Mouse (Mus musculus): ENCODE measurements around the gene Sox12.

Gene Sox12

DNA sequence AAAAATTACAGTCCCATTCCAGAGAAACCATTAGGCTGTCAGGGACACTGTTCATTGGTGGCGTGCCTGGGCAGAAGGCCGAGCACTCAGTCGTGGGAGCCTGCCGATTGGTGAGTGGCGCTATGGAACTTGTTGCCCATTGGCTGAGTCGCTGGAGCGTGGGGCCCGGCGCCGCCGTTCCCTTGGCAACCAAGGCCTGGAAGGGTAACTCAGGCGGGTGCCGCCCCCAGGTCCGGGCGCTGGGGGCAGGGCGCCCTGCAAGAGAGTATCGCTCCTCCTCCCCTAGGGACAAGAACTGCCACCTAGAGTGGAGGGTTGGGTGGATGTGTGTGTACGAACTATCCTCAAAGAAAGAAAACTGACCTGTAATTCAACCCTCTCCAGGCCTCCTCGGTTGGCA lies 8.3 kb upstream of the Sox12 start:
- peak; percentile 99 for DNase-seq (ENCODE audit: low read depth, low spot score)

DNA sequence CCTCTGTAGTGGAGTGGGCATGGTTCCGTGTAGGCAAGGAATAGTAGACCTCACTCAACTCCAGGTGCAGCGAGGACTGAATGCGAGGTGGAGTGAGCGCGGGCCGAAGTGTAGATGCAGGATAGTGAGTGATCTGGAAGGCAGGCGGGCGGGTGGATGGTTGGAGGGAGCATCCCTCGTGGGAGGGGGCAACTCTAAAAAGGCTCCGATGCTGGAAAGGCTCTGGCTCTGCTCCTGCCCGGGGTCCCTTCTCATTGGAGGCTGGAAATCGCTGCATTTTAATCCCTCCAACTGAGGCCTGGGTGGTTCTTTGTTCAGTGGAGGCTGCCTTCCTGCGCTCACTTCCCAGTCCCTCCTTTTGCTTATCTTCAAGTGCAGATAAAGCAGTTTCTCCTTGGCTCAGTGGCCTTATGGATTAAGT lies 1.3 kb upstream of the Sox12 start:
- DNase-seq (ENCODE audit: low read depth, low spot score): no peak

DNA sequence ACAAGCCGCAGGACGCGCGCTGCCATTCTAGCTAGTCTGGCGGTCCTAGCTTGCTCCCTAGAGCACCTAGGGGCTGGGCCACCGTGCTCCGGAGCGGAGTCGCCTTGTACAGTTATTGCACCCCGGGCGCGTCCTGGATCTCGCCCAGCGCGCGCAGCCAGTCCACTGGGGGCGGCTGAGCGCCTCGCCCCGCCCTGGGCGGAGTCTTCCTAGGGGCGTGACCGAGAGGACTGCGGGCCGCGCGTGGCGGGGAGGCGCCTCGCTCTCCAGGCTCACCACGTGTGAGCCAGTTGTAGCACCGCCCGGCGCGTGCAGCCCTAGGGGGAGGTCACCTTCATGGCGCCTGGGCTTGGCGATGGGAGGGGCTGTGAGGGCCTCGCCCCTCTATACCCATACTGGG lies 828 bp upstream of the Sox12 start:
- DNase-seq (ENCODE audit: low read depth, low spot score): peak; percentile 99

DNA sequence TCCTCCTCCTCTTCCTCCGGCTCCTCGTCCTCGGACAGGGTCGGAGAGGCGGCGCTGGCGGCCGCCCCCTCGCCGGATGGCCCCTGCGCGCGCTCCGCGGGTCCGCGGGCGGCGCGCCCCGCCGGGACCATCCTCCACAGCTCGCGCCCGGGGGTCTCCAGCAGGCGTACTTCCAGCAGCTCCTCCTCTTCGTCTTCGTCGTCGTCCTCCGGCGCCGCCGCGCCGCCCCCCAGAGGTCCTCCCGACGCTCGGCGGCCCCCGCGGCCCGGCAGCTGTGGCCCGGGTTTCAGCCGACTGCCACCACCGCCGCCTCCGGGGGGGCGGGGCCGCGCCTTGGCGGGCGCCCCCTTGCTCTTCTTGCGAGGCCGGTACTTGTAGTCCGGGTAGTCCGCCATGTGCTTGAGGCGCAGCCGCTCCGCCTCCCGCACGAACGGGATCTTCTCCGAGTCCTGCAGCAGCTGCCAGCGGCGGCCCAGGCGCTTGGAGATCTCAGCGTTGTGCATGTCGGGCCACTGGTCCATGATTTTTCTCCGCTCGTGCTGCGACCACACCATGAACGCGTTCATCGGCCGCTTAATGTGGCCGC lies 766 bp downstream of the Sox12 start:
- DNase-seq (ENCODE audit: low read depth, low spot score): peak; percentile 81

DNA sequence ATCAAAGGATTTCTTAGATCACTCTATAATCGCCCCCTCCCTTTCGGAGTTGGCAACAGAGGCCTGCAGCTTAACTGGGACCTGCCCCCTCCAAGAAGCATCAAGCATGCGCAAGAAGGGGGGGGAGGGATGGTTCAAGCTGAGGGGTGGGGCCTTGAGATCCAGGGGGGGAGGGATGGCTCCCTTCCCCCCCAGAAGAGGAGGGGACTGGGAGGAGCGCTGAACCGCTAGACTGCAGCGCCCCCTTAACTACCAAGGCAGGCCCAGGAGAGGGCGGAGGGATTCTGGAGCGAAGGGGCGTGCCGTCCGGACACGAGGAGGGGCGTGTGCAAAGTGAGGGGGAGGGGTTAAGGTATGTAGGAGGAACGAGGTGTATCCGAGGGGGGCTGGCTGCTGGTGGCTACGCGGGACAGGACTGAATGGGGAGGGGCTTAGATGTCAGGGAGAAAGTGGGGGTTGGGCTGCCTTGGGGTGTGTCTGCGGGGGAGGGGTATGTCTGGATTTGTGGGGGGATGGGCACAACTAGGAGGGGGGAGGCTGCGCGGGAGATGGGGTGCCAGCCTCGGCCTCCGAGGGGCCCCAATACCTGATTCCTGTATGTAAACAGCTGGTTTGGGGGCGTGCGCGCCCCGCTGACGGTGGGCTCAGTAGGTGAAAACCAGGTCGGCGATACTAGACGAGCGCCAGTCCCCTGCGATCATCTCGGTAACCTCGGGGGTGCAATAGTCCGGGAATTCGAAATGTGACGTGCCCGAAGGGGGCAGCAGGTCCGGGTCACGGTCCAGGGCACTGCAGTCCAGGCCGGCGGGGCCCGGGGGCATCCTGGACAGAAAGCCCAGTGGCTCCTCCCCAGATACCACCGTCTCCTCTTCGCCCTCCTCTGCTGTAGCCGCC lies 1.5 kb downstream of the Sox12 start:
- DNase-seq (ENCODE audit: low read depth, low spot score): peak; percentile 98

DNA sequence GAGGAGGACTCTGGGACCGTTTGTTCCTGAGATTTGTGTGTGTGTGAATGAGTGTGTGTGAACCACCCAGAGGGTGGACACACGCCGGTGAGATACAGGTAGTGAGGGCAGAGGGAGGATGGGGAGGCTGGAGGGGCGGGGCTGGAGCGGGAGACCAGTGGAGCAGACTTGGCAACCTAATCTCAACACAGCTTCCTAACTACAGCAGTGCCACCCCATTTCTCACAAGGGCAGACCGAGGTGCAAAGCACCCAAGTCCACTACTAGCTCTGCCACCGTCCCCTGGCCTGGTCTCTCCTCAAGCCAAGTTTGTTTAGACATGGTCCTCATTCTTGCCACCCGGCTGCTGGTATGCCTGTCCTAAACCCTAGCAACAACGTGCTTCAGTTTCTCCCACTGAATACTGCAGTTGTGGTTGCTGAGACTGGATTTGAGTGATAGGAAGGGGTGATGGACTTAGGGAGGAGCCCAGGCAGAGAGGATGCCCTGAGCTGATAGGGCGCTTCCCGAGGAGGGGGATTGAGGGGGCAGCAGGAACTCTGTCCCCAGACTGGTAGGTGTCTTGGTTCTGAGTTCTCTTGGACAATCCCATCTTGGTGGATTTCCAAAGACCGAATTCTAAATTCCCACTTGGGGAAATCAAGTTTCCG lies 2.5 kb downstream of the Sox12 start:
- DNase-seq (ENCODE audit: low read depth, low spot score): no peak

DNA sequence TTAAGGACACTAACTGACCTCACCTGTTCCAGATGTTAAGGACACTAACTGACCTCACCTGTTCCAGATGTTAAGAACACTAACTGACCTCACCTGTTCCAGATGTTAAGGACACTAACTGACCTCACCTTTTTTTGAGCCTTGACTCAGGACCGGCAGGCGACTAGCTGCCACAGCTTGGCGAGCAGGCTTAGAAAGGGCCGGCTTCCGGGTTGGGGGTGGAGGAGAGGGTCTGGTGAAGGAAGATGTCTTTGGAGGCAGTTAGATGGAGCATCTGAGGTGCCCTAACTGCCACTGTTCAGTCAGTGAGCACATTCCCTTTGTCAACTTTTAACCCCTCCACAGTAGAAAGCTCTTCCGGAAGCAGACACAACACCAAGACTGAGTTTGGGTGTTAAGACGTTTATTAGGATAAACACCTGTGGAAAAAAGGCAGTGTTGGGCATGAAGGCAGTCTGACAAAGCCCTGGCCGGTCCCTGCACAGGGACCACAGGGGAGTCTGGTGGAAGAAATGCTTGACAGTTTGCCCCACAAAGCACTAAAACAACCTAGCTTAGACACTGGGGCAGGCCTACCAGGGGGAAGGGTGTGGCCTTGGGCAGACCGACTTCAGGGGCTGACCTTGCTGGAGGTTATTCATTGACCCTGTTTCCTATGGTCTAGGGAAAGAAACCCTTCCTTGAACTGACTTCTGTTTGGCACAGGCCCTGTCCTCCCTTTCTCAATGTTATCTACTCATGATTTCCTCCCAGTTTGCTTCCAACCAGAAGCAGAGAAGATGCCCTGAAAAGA lies 4.4 kb downstream of the Sox12 start:
- DNase-seq (ENCODE audit: low read depth, low spot score): peak; percentile 44

DNA sequence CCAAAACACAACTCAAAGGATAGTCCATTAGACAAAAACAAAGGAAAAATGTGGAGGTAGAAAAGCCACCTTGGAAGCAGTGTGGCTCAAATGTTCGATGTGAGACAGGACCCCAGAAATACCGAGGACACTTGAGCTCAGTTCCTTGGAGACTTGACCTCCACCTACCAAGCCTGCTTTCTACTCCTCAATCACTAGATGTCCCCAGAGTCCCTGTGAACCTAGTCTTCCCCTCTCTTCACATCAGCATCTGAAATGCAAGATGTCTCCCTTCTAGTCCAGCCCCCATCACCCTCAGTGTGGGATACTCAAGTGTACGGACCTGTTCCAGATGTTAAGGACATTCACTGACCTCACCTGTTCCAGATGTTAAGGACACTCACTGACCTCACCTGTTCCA lies 5.1 kb downstream of the Sox12 start:
- DNase-seq (ENCODE audit: low read depth, low spot score): peak; percentile 84

DNA sequence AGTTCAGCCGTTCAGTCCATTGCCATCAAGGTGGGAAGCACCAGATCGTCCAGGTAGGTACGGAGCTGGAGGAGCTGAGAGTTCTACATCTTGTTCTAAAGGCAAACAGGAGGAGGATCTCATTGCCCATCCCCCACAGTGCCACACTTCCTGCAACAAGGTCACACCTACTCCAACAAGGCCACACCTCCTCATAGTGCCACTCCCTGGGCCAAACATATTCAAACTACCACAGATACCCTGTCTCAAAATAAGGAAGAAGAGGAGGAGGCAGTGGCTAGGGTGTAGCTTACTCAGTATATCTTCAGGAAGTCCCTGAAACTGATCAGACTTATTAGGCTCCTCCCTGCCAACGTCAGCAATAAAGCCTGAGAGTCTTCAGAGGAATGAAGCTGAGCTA lies 13.7 kb downstream of the Sox12 start:
- peak; percentile 65 for DNase-seq (ENCODE audit: low read depth, low spot score)

DNA sequence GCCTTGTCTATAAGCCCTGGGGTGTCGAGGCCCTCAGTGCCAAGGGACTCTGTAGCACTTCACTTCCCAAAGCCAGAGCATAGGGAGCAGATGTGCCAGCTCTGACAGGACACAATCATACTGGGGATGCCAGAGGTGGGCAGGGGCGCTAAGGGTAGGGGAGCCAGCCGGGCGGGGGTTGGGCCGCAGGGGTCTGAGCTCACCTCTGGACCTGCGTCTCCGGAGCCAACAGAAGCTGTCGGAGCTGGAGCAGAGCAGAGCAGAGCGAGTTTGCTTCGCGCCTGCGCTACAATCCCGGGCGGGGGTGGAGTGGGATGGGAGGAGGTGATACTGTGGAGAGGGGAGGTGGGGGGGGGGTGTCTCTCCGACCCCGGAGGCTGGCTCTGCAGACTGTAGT lies 21.5 kb downstream of the Sox12 start, which contains the start of gene Nrsn2:
Gene Nrsn2, minus strand, starts transcription at position 294 of the 397 bp plus-strand sequence.
- DNase-seq (ENCODE audit: low read depth, low spot score): no peak

DNA sequence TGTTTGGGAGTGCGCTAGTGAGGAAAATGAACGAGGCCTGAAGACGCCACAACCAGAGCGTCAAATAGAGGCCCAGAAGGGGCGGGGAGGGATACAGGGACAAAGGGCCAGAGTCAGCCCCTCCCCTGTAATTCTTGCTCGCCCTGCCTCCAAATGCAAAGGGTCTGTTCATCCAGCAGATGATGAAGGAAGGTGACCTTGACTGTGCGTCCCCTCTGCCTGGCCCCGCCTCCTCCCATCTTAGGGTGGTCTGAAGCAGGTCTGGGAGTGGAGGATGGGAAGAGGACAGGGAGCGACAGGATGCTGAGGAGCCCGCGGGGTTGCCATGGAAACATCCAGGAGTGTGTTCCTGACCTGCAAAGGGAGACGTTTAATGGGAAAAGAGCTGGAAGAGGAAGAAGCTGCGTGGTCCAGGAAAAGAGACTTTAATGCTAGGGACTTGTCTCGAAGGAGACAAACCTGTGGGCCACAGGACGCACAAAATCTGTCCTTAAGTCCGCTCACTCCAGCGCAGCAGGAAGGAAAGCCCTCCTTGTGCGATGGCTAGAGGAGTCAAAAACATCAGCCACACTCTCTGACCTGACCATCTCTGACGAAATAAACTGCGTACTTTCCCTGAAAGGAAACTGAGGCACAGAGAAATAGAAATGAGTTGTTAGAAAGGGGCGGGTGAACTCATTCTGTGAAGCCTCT lies 22.1 kb downstream of the Sox12 start:
- peak; percentile 87 for DNase-seq (ENCODE audit: low read depth, low spot score)

DNA sequence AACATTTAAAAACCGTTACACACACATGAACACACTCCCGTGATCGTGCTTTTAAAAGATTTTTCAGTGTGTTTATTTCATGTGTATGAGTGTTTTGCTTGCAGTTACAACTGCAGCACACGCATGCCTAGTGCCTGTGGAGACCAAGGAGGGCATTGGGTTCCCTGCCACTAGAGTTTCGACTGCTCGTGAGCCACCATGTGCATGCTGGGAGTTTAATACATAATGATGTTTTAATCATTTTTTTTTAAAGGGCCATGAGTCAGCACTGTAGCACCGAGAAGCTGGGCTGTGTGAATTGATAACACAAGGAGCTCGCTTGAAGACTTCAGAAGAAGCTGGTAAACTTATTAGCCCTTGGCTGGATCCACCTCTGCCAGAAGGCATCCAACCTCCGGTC lies 24.3 kb downstream of the Sox12 start:
- no peak for DNase-seq (ENCODE audit: low read depth, low spot score)

DNA sequence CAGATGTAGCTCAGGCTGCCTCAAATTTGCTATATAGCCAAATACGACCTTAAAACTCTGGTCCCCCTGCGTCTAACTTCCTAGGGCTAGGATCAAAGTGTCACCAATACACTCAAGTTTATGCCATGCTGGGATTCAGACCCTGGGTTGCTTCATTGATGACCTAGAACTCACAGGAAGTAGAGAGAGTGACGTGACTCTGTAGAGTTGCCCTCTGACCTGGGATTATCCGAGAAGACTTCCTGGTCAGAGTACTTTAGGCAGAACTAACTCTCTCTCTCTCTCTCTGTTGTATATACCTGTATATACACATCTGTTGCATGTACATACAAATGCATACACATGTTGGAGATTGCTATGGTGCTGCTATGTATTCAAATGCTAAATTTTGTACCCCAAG lies 25.2 kb downstream of the Sox12 start:
- DNase-seq (ENCODE audit: low read depth, low spot score): no peak

DNA sequence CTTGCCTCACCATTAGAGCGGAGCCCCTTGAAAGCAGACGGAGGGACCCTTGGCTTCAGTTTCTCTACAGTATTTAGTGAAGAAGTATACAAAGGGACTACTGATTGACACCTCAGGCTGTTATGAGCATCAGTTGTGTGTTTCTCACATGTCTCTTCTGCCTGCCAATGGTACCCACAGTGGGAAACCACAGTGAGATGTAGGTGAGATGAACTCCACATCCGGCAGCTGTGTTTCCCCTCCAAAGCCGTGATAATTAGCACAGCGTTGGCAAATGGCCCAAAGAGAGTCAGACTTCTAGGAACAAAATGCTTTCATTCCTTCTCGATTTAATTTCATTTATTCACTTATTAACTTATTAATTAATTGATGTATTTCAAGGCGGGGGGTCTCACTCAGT lies 25.8 kb downstream of the Sox12 start:
- DNase-seq (ENCODE audit: low read depth, low spot score): no peak

DNA sequence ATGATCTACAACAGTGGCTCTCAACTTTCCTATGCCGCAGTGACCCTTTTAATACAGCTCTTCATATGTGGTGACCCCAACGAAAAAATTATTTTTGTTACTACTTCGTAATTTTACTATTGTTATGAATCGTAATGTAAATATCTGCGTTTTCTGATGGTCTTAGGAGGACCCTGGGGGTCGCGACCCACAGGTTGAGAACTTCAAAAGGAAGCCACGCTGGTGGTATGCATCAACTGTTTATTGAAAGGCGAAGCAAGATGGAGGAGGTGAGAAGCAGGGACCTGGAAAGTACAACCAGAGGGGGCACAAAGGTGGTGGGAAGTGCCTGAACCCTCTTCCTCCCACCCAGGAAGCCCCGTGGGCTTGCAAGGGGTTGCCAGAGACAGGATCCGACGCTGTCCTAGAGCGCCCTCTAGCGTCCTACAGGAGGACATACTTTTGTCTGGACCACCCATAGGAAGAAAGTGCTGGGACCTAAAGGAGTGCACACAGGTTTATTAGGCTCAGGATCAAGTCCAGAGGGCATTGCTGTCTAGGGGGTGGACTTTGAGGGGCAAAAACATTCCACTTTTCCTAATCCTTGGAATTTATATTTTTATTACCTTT lies 29.2 kb downstream of the Sox12 start:
- DNase-seq (ENCODE audit: low read depth, low spot score): peak; percentile 93

DNA sequence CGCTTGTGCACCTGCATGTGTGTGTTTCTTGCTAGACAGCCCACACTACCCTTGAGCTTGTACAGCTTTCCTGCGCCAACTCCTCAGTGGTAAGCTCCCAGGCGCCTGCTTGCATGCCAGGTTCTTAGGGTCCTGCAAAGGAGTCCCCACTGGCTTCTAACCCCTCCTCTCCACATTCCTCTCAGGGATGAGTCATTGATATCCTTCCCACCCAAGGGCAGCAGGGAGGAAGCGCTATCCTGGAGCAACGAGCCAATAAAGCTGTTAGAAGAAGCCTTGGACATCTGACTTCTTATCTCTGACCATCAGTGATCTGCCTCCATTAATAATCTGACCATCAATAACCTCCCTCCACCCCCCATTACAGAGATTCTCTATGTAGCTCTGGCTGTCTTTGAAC lies 29.9 kb downstream of the Sox12 start:
- DNase-seq (ENCODE audit: low read depth, low spot score): no peak

DNA sequence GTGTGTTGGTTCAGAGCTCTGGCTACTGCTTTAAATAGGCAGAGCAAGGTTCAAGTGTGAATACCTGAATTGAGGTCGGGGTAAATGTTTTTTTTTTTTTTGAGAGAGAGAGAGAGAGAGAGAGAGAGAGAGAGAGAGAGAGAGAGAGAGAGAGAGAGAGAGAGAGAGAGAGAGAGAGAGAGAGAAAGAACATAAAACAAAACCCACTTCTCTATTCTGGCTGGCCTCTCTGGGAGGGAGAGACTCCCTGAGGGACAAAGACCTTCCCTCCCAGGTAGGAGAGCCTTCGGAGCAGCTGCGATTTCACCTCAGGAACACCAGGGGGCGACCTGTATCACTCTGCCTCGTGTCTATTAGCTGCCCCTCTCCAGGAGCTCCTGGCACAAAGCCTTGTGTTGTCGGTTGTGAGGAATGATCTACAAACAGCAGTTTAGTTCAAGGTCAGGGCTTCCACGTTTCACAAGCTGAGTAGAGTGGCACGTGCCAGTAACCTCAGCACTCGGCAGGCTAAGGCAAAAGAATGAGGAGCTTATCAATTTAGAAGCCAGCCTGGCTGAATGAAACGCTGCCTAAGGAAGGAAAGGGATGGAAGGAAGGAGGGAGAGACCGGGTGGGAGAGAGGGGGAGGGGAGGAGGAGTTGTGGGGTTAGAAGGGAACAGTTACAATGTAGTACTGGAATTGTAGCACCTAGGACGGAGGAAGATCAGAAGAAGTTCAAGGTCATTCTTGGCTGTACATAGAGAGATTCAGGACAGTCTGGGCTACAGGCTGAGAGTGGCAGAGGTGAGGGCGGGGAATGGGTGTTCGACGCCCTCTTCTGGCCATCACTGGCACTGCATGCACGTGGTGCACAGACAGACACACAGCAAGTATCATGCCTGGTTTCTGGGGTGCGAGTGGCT lies 34.4 kb downstream of the Sox12 start:
- DNase-seq (ENCODE audit: low read depth, low spot score): peak; percentile 93

DNA sequence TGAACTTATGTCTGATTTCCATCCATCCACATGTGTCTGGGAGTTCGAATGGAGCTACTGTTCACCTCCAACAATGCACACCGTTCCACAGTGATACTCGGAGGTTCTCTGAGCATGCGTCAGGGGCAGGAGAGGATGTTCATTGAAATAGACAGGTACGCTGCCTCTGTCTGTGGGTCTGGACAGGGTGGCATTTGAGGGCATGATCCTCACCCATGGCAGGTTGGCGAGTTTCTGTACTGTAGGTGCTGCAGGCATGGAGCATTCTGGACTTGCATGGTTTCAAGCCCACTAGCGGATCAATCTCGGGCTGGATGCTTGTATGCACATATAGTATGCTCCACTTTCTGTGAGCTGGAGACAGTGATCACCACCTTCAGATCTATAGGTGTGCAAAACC lies 36.7 kb downstream of the Sox12 start:
- DNase-seq (ENCODE audit: low read depth, low spot score): no peak

DNA sequence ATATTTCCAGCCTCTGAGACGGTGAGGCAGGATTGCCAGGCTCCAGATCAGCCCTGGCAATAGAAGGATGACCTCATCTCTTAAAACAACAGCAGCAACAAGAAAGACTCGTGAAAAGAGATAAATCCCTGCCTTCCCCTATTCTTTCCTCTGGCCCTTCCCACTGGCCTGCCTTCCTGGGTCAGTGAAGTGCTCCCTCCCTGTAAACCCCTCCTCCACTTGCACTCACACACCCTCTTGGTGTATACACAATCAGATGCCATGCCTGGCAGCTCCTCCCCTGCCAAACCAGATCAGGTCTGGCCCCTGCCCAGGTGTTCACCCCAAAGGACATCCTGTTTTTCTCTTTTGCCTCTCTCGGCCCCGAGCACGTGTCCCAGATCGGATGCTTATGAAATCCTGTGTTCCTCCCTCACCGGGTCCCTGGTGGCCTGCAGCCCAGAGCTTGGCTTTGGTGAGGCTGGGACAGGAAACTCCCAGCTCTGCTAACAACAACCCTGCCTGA lies 37.5 kb downstream of the Sox12 start:
- no peak for DNase-seq (ENCODE audit: low read depth, low spot score)

DNA sequence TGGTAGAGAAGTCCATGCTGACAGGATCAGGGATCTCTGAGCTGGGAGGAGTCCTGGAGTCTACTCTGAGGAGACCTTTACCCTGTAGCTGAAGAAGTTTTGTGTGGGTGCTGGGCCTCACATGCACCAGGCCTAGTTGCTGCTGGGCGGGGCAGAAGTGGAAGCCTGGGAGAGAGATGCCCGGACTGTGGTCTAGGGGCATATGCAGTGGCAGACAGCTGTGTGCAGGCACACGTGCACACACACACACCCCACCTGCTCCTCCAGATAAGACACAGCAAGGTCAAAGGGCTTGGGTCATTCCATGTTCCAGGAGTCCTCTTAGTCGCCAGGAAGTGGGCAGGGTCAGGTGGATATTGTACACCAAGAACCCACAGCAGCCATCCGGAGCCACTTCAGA lies 38.2 kb downstream of the Sox12 start:
- DNase-seq (ENCODE audit: low read depth, low spot score): no peak
